14 mouse cellular contexts compared by ENCODE assay signal in genomic region chr1:55505811-55506210, GRCm38 (mm10).
"Had no signal": no experiment of that assay in that cellular context is flagged by ENCODE, and none has a peak within 500 bp of the region (broad histone marks: within the 10 kb centered on the region; RNA-seq: fewer than 3 reads in every experiment).

No protein-coding gene starts in this region.

- H3K27me3 ChIP-seq: kidney, embryonic 15.5 days; liver, embryonic 13.5 days; megakaryocyte, embryonic 14.5 days; midbrain, embryonic 13.5 days had no signal

- H3K9ac ChIP-seq: kidney, embryonic 15.5 days; liver, embryonic 13.5 days; lung, embryonic 14.5 days; midbrain, embryonic 13.5 days had no signal

- H3K4me2 ChIP-seq: kidney, embryonic 15.5 days; liver, embryonic 13.5 days; lung, embryonic 14.5 days; midbrain, embryonic 13.5 days had no signal

- H3K9me3 ChIP-seq: kidney, embryonic 15.5 days; liver, embryonic 13.5 days; midbrain, embryonic 10.5 days had no signal

- H3K4me1 ChIP-seq: kidney, embryonic 15.5 days; liver, embryonic 13.5 days; megakaryocyte, embryonic 14.5 days had no signal

- H3K36me3 ChIP-seq: kidney, embryonic 15.5 days; liver, embryonic 13.5 days; midbrain, embryonic 10.5 days; midbrain, embryonic 13.5 days had no signal

- DNase-seq: kidney, postnatal 10 days; layer of hippocampus, postnatal 36 days; liver, embryonic 13.5 days; lung, embryonic 14.5 days; thymus, adult 18-20 months; thymus, postnatal 36 days had no signal

- H3K4me3 ChIP-seq: kidney, embryonic 15.5 days; left cerebral cortex, adult 2 months; liver, embryonic 13.5 days; megakaryocyte, embryonic 14.5 days; midbrain, embryonic 10.5 days; midbrain, embryonic 13.5 days had no signal

- H3K27ac ChIP-seq: kidney, embryonic 15.5 days; left cerebral cortex, adult 2 months; liver, embryonic 13.5 days; midbrain, embryonic 10.5 days; midbrain, embryonic 13.5 days had no signal

- ATAC-seq: inflammation-experienced regulatory T-cells, adult 6 months; intestine, embryonic 16.5 days; lung, postnatal 0 days; midbrain, embryonic 13.5 days had no signal
